ENCODE assay signal across 26 mouse cellular contexts in genomic region chr9:34740814-34741213, GRCm38 (mm10).
"Had no signal": no experiment of that assay in that cellular context is flagged by ENCODE, and none has a peak within 500 bp of the region (broad histone marks: within the 10 kb centered on the region; RNA-seq: fewer than 3 reads in every experiment).

No protein-coding gene starts in this region.

- H3K4me3 ChIP-seq: gastrocnemius, adult 2 months; heart, embryonic 10.5 days; heart, embryonic 12.5 days; hindbrain, embryonic 10.5 days; hindbrain, embryonic 12.5 days; intestine, embryonic 15.5 days; left cerebral cortex, adult 2 months; limb, embryonic 10.5 days; limb, embryonic 12.5 days; liver, embryonic 13.5 days; liver, embryonic 15.5 days had no signal

- DNase-seq: gastrocnemius, adult 2 months; gastrocnemius, postnatal 10 days; gastrocnemius, postnatal 25 days; heart, adult 18-20 months; heart, postnatal 10 days; heart, postnatal 4 days; kidney, adult 18-20 months; kidney, adult 8-10 months; kidney, postnatal 10 days; kidney, postnatal 25 days; kidney, postnatal 4 days; liver; liver, embryonic 13.5 days had no signal

- H3K27me3 ChIP-seq: heart, embryonic 12.5 days; hindbrain, embryonic 12.5 days; intestine, embryonic 15.5 days; limb, embryonic 12.5 days; liver, embryonic 13.5 days; liver, embryonic 15.5 days had no signal

- H3K27ac ChIP-seq: gastrocnemius, adult 2 months; heart, embryonic 10.5 days; hindbrain, embryonic 10.5 days; hindbrain, embryonic 12.5 days; hindbrain, embryonic 14.5 days; intestine, embryonic 15.5 days; left cerebral cortex, adult 2 months; limb, embryonic 10.5 days; limb, embryonic 12.5 days; liver, embryonic 13.5 days; liver, embryonic 15.5 days had no signal

- H3K4me1 ChIP-seq: heart, embryonic 10.5 days; heart, embryonic 12.5 days; intestine, embryonic 15.5 days; limb, embryonic 10.5 days; liver, embryonic 13.5 days; liver, embryonic 15.5 days had no signal

- ATAC-seq: hindbrain, embryonic 16.5 days; inflammation-experienced regulatory T-cells, adult 6 months; intestine, embryonic 15.5 days; intestine, postnatal 0 days had no signal
